Mouse (Mus musculus): Measurements from ENCODE around the gene Thap8.

DNA sequence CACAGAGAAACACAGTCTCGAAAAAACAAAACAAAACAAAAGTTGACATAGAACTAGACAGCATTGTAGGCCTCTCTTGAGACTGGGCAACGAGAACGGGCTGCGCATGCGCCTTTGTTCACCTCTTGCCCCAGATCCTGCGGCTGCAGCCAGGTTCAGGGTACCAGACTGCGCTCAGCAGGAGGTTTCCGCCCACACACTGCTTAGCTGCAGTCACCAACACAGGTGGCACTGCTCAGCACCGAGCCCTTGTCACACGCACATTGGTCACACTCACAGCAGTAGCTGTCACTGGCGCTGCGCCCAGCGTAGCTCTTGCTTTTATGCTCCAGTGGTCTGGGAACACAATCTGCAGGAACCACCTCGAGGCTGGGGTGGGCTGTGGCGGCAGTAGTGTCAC, 47.2 kb downstream of the Thap8 start:
- no peak for TF ChIP-seq CTCF (IDR thresholded peaks at IDR 0.05; ENCODE audit: insufficient read depth, low read depth, low read length)
- TF ChIP-seq POLR2A (IDR thresholded peaks at IDR 0.05; ENCODE audit: insufficient read depth, low read depth, low read length) = no peak
